Mouse (Mus musculus) cortical plate, adult 2 months (tissue): ENCODE data around the gene Vps35l.

ENCODE experiments used
- CTCF ChIP-seq: fragments of 200-500 bp; IDR thresholded peaks from 2 replicates; pipeline ENCODE4 v1.5.1; 2011; ENCODE audit warnings: mild to moderate bottlenecking, control low read depth, low read length; ENCODE audit not compliant: insufficient read depth; ENCODE audit errors: extremely low read depth
- POLR2A ChIP-seq: fragments of 200-500 bp; IDR thresholded peaks from 2 replicates; pipeline ENCODE4 v1.6.1; 2011; ENCODE audit warnings: mild to moderate bottlenecking, low read length, control low read depth; ENCODE audit not compliant: insufficient read depth; ENCODE audit errors: extremely low read depth

GRCm38 (mm10) chr7:118806631-118807411 lies 66.8 kb downstream of the Vps35l start:
- TF ChIP-seq POLR2A (no peak), CTCF (no peak)
